Comparison of ENCODE assay signal across 16 mouse cellular contexts in genomic region chr17:35190096-35190495, GRCm38 (mm10). TPM values are rescaled to one million over a fixed set of nuclear protein-coding genes. Genes with fewer than 3 reads are reported as not detected.
DNase-seq lines count a peak whose midpoint lies in the region; ATAC-seq and TF ChIP-seq lines count a peak whose summit lies in the region.
"Had no signal": no experiment of that assay in that cellular context is flagged by ENCODE, and none has a peak within 500 bp of the region (broad histone marks: within the 10 kb centered on the region; RNA-seq: fewer than 3 reads in every experiment).

No protein-coding gene starts in this region.

- H3K9me3 ChIP-seq in hindbrain, embryonic 14.5 days (ENCODE audit: control insufficient read depth, low read length): no peaks in the 10 kb centered on the region
- H3K9me3 ChIP-seq: intestine, embryonic 15.5 days; limb, embryonic 13.5 days had no signal

- no peak overlapping the region for H3K4me3 ChIP-seq in spleen, adult 2 months (ENCODE audit: extremely low read depth, insufficient read depth, insufficient read length)
- no peak overlapping the region for H3K4me3 ChIP-seq in cerebellum, adult 2 months (replicated peaks; ENCODE audit: insufficient read depth, low read depth, low read length)
- H3K4me3 ChIP-seq in hindbrain, embryonic 14.5 days (replicated peaks; ENCODE audit: low read length): no peak overlapping the region
- H3K4me3 ChIP-seq: intestine, embryonic 15.5 days; limb, embryonic 13.5 days had no signal

- no peaks in the 10 kb centered on the region for H3K27me3 ChIP-seq in spleen, adult 2 months (ENCODE audit: control insufficient read depth, insufficient read depth, low read length)
- no peaks in the 10 kb centered on the region for H3K27me3 ChIP-seq in cerebellum, adult 2 months (ENCODE audit: control insufficient read depth, insufficient read depth, low read length)
- H3K27me3 ChIP-seq in hindbrain, embryonic 14.5 days (ENCODE audit: control insufficient read depth, insufficient read depth, low read length): peaks cover 6% of the 10 kb centered on the region

- H3K4me2 ChIP-seq in hindbrain, embryonic 14.5 days (replicated peaks): no peak overlapping the region
- H3K4me2 ChIP-seq: heart, embryonic 11.5 days; intestine, embryonic 15.5 days; limb, embryonic 13.5 days; midbrain, embryonic 11.5 days had no signal

- peak; percentile 5 for TF ChIP-seq POLR2A in spleen, adult 2 months (IDR thresholded peaks at IDR 0.05; ENCODE audit: low read depth, low read length)
- no peak for TF ChIP-seq POLR2A in cerebellum, adult 2 months (IDR thresholded peaks at IDR 0.05; ENCODE audit: borderline replicate concordance, insufficient read depth, low read length)

- intact Hi-C loops in left cerebral cortex, postnatal 25 days (cut with DNase I): no loop called here

- H3K9ac ChIP-seq in hindbrain, embryonic 14.5 days: no peak overlapping the region
- H3K9ac ChIP-seq: intestine, embryonic 15.5 days; limb, embryonic 13.5 days had no signal

- peaks cover 1% of the 10 kb centered on the region; the same call in 1 of the 2 replicates for H3K36me3 ChIP-seq in spleen, adult 2 months (ENCODE audit: control insufficient read depth, insufficient read depth, low read length)
- H3K36me3 ChIP-seq in hindbrain, embryonic 14.5 days (replicated peaks; ENCODE audit: control insufficient read depth, insufficient read depth): no peaks in the 10 kb centered on the region
- H3K36me3 ChIP-seq: intestine, embryonic 15.5 days; limb, embryonic 13.5 days had no signal

- ATAC-seq in common myeloid progenitor, adult 5-6 weeks (replicated peaks; ENCODE audit: low read depth, poor library complexity, severe bottlenecking): peak; percentile 20
- peak; percentile 6; the same call in 1 of the 2 replicates for ATAC-seq in monocyte, adult 5-6 weeks (replicated peaks; ENCODE audit: insufficient number of reproducible peaks, low FRiP score, low TSS enrichment, poor library complexity, severe bottlenecking)
- ATAC-seq in hindbrain, embryonic 14.5 days (ENCODE audit: low FRiP score): no peak
- ATAC-seq: intestine, embryonic 15.5 days had no signal

- DNase-seq in spleen, adult 2 months (ENCODE audit: low read depth in 1 of 2, low spot score in 2 of 2): peak in 1 of 2 experiments; percentile 55
- no peak for DNase-seq in spleen, adult 12 weeks (ENCODE audit: low spot score)
- no peak for DNase-seq in cerebellum, adult 2 months
- no peak for DNase-seq in hindbrain, embryonic 14.5 days (ENCODE audit: low spot score)
- no peak for DNase-seq in right cerebral cortex, postnatal 14 days
- no peak for DNase-seq in left cerebral cortex, postnatal 25 days (ENCODE audit: low spot score in 2 of 2)
- DNase-seq: adrenal gland, adult 2 months; cerebellum, adult 9-10 months; right cerebral cortex, postnatal 4 days had no signal

- peak overlapping the region; percentile 89 for H3K27ac ChIP-seq in spleen, adult 2 months (ENCODE audit: insufficient read depth, low read length)
- H3K27ac ChIP-seq in cerebellum, adult 2 months (ENCODE audit: insufficient read depth, low read length): no peak overlapping the region
- no peak overlapping the region for H3K27ac ChIP-seq in hindbrain, embryonic 14.5 days
- H3K27ac ChIP-seq: intestine, embryonic 15.5 days; limb, embryonic 13.5 days had no signal

- peaks cover 51% of the 10 kb centered on the region; the same call in 1 of the 2 replicates for H3K4me1 ChIP-seq in spleen, adult 2 months (ENCODE audit: control insufficient read depth, insufficient read depth, insufficient read length)
- no peaks in the 10 kb centered on the region for H3K4me1 ChIP-seq in cerebellum, adult 2 months (ENCODE audit: control insufficient read depth, insufficient read depth, low read length)
- H3K4me1 ChIP-seq in hindbrain, embryonic 14.5 days (replicated peaks; ENCODE audit: control insufficient read depth, insufficient read depth, low read length): peaks cover 11% of the 10 kb centered on the region; the same call in 1 of the 2 replicates

- TF ChIP-seq CTCF in spleen, adult 2 months (IDR thresholded peaks at IDR 0.05; ENCODE audit: extremely low read depth, insufficient read depth, insufficient read length, insufficient replicate concordance): no peak
- no peak for TF ChIP-seq CTCF in cerebellum, adult 2 months (IDR thresholded peaks at IDR 0.05; ENCODE audit: borderline replicate concordance, insufficient read depth, low read depth, low read length)

- 11% methylated on average over 4 of the region's 4 CpGs for WGBS in spleen, adult 2 months
- 72% methylated on average over 4 of the region's 4 CpGs for WGBS in cerebellum, adult 2 months
- 80% methylated on average over 4 of the region's 4 CpGs for WGBS in hindbrain, embryonic 14.5 days

RNA-seq across cellular contexts. Expression of gene Lst1, which starts 1.9 kb away (rescaled TPM):
- 109 and 112 TPM in 2 replicates for polyA plus RNA-seq in spleen, adult 2 months (2012; rRNA removed)
- total RNA-seq in common myeloid progenitor, adult 5-6 weeks (2017): 44.3 and 51.6 TPM in 2 replicates
- total RNA-seq in monocyte, adult 5-6 weeks (2017): 763 to 1,006 TPM (median 964 TPM) in 3 replicates
- polyA plus RNA-seq in cerebellum, adult 2 months (2012; rRNA removed): 2.8 and 3.2 TPM in 2 replicates
- polyA plus RNA-seq in hindbrain, embryonic 14.5 days (2014; fragmentation: Nextera tagmentation; extraction: Ambion mirVana): 8.2 and 13.3 TPM in 2 replicates
- total RNA-seq in left cerebral cortex, postnatal 25 days (2021): 10 to 100 TPM in 1 of 2 experiments, 1 to 10 TPM in 1; 6.1 to 10.1 TPM

RNA-seq across cellular contexts. Expression of gene Ltb, which starts 4.1 kb away (rescaled TPM):
- 531 and 756 TPM in 2 replicates for polyA plus RNA-seq in spleen, adult 2 months (2012; rRNA removed)
- 1.1 and 1.8 TPM in 2 replicates for total RNA-seq in common myeloid progenitor, adult 5-6 weeks (2017)
- total RNA-seq in monocyte, adult 5-6 weeks (2017): 38.1 to 48.1 TPM (median 38.4 TPM) in 3 replicates
- 0.34 and 0.38 TPM in 2 replicates for polyA plus RNA-seq in cerebellum, adult 2 months (2012; rRNA removed)
- polyA plus RNA-seq in hindbrain, embryonic 14.5 days (2014; fragmentation: Nextera tagmentation; extraction: Ambion mirVana): 0.29 and 0.39 TPM in 2 replicates
- under 1 TPM; 0.64 to 0.99 TPM for total RNA-seq in left cerebral cortex, postnatal 25 days (2021)
- polyA plus RNA-seq: midbrain, embryonic 11.5 days had no signal

RNA-seq across cellular contexts. Expression of gene Tnf, which starts 11.7 kb away (rescaled TPM):
- polyA plus RNA-seq in spleen, adult 2 months (2012; rRNA removed): 7.5 and 13.2 TPM in 2 replicates
- 9.4 and 11.3 TPM in 2 replicates for total RNA-seq in common myeloid progenitor, adult 5-6 weeks (2017)
- 37.0 to 62.7 TPM (median 38.1 TPM) in 3 replicates for total RNA-seq in monocyte, adult 5-6 weeks (2017)
- polyA plus RNA-seq in cerebellum, adult 2 months (2012; rRNA removed): not detected in 2 replicates
- polyA plus RNA-seq in hindbrain, embryonic 14.5 days (2014; fragmentation: Nextera tagmentation; extraction: Ambion mirVana): not detected in 2 replicates
- total RNA-seq in left cerebral cortex, postnatal 25 days (2021): not detected
- polyA plus RNA-seq: heart, embryonic 11.5 days; intestine, embryonic 15.5 days; neural tube, embryonic 14.5 days had no signal

RNA-seq across cellular contexts. Expression of gene Aif1, which starts 14.2 kb away (rescaled TPM):
- 8.3 and 10.2 TPM in 2 replicates for polyA plus RNA-seq in spleen, adult 2 months (2012; rRNA removed)
- total RNA-seq in common myeloid progenitor, adult 5-6 weeks (2017): 4.7 and 5.4 TPM in 2 replicates
- total RNA-seq in monocyte, adult 5-6 weeks (2017): 20.7 to 64.8 TPM (median 31.9 TPM) in 3 replicates
- 2.1 and 4.1 TPM in 2 replicates for polyA plus RNA-seq in cerebellum, adult 2 months (2012; rRNA removed)
- 7.8 and 8.7 TPM in 2 replicates for polyA plus RNA-seq in hindbrain, embryonic 14.5 days (2014; fragmentation: Nextera tagmentation; extraction: Ambion mirVana)
- total RNA-seq in left cerebral cortex, postnatal 25 days (2021): 10 to 100 TPM; 10.8 to 11.1 TPM

RNA-seq across cellular contexts. Expression of gene Lta, which starts 15.1 kb away (rescaled TPM):
- polyA plus RNA-seq in spleen, adult 2 months (2012; rRNA removed): 24.8 and 26.8 TPM in 2 replicates
- total RNA-seq in common myeloid progenitor, adult 5-6 weeks (2017): not detected in 2 replicates
- 1.7 TPM in 1 of 3 replicates, not detected in the others for total RNA-seq in monocyte, adult 5-6 weeks (2017)
- polyA plus RNA-seq in cerebellum, adult 2 months (2012; rRNA removed): 0.11 and 0.13 TPM in 2 replicates
- 0.23 and 0.55 TPM in 2 replicates for polyA plus RNA-seq in hindbrain, embryonic 14.5 days (2014; fragmentation: Nextera tagmentation; extraction: Ambion mirVana)
- under 1 TPM; 0.34 to 0.39 TPM for total RNA-seq in left cerebral cortex, postnatal 25 days (2021)
- polyA plus RNA-seq: heart, embryonic 11.5 days; limb, embryonic 13.5 days; midbrain, embryonic 11.5 days had no signal

Comparison
In these comparisons a context has a peak if more than half of its experiments do, and no peak if none do; other contexts are left out.
1. RNA of gene Lst1, which starts 1.9 kb away (total RNA-seq): 763 to 1,006 TPM in monocyte, adult 5-6 weeks; 44.3 to 51.6 TPM in common myeloid progenitor, adult 5-6 weeks and 6.1 to 10.1 TPM in left cerebral cortex, postnatal 25 days; every median in the first group is over 10 times any median in the second.
2. RNA of gene Ltb, which starts 4.1 kb away (total RNA-seq): 38.1 to 48.1 TPM in monocyte, adult 5-6 weeks; 1.1 to 1.8 TPM in common myeloid progenitor, adult 5-6 weeks and 0.64 to 0.99 TPM in left cerebral cortex, postnatal 25 days; every median in the first group is over 10 times any median in the second.
3. RNA of gene Tnf, which starts 11.7 kb away (total RNA-seq): 37.0 to 62.7 TPM in monocyte, adult 5-6 weeks and 9.4 to 11.3 TPM in common myeloid progenitor, adult 5-6 weeks; not detected in left cerebral cortex, postnatal 25 days; every median in the first group is over 10 times any median in the second.